Mouse (Mus musculus) left cerebral cortex, postnatal 14 days (tissue): ENCODE results near the gene Itga3. TPM values are rescaled to one million over a fixed set of nuclear protein-coding genes. Genes with fewer than 3 reads are reported as not detected.
"Not testable (repeated sequence)": the region's sequence is repeated elsewhere in the genome, so short reads cannot be mapped to it uniquely, and the experiment has no call there.

Experiments used
- DNase-seq, 2 experiments: peaks; one replicate each; pipeline ENCODE4 v3.0.0; 2021 to 2022; ENCODE audit warnings: low spot score in 2 of 2, mixed read lengths in 1 of 2
- intact Hi-C: fragments of 180-260 bp; cut with DNase I; formaldehyde crosslinking; loops from one replicate; pipeline ENCODE4 v1.15.1; 2025
- total RNA-seq, 2 experiments: library from RNA; stranded (reverse); gene quantifications; 2 replicates each; pipeline ENCODE4 v1.2.3; 2021

The Itga3 gene
- total RNA-seq, 2 experiments from 2014 or later, result 12.2 to 15.5 TPM

GRCm38 (mm10) chr11:95011416-95011815 lies 65.2 kb downstream of the Itga3 start:
- intact Hi-C loops, result no loop called here
- DNase-seq, result no peak

- intact Hi-C loops, result not testable (repeated sequence)
Observed at GRCm38 (mm10) chr11:95010841-95011403, 65.7 kb downstream of the Itga3 start.

DNA sequence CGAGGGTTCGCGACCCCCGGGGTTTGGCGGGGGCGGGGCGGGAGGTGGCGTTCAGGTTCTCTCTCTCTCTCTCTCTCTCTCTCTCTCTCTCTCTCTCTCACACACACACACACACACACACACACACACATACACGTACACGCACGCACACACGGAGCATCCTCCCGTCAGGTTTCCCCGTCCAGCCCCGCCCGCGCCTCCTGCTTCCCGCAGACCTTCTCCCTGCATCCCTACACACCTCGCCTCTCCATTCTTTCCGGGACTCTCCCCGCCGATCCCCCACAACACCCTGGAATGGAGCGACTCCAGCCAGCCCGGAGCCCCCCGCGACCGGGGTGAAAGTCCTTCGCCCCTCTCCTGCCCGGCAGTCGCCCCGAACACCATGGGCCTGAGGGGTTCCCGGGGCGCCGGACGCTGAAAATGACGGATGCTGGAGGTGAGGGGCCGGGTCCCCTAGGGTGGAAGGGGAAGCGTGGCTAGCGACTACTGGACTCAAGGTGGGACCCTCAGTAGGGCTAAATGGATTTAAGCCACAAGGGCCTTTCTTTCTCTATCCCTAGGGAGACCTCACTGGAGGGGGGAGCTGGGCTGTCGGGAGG lies 66.4 kb downstream of the Itga3 start:
- DNase-seq, result peak; percentile 66 to 69
- intact Hi-C loops, result no loop called here

More at GRCm38 (mm10) chr11:95010841-95011403, 65.7 kb downstream of the Itga3 start:
- not testable (repeated sequence) for DNase-seq

GRCm38 (mm10) chr11:95009629-95010014 lies 67.0 kb downstream of the Itga3 start, which contains the start of gene Samd14:
Gene Samd14, plus strand, starts transcription at chr11:95009879.
- DNase-seq, result peak; percentile 74 to 81
- intact Hi-C loops, result no loop called here

DNA sequence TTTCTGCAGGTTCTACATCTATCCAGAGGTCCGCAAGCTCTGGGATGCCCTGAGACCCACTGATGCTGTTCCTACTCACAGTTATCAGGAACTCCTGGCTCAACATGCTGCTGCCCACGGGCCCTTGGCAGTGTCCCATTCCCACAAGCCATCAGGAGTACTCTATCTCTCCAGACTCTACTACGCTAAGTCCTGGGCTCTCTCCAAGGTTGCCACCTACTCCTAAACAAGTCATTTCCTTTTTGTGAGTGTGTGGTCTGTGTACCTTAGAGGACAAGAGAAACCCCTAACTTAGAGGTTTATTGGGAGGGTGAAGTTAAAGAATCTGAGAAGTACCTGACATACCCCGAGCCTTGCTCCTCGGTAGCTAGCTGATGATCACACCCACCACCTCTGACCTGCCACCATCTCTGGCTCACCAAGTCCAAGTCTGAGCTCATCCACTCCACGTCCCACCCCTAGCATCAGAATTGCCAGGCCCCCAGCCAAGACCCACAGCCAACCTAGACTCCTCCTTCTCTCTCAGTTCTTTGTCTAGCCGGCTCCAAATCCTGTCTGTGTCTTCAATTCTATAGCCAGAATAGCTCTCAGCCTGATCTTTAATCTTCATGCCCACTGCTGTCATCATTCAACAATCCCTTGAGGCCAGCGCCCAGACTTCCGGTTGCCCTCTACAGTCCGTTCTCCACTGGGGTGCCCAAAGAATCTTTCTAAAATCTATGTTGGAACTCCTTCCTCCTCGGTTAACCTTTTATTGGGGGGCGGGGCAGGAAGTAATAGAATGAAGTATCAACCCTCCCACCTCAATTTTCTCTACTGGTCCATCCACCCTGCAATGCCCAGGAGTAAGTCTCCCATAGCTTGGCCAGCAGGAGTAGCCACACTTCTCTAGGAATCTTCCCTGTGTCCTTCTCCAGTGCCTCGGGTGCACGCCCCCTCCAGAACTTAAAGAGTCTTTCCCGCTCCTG lies 67.7 kb downstream of the Itga3 start:
- DNase-seq, result no peak
- intact Hi-C loops, result no loop called here

DNA sequence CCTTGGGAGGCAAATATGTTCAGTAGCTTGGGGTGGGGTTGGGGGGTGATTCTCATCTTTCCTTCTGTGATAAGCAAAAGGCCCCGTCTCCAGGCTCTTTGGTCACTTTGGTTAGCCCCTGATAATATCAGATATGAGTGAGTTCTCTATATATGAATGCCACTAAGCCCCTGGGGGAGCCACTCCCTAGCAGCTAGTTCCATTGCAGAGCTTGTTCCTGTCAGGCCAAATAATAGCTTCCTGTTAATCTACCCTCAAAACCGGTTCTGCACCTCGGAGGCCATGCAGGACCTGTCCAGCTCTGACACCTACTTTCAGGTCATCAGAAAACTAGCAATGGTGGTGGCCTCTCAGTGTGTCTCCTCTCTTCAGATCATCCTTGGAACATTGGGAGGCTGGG lies 69.2 kb downstream of the Itga3 start:
- intact Hi-C loops, result no loop called here
- no peak for DNase-seq

DNA sequence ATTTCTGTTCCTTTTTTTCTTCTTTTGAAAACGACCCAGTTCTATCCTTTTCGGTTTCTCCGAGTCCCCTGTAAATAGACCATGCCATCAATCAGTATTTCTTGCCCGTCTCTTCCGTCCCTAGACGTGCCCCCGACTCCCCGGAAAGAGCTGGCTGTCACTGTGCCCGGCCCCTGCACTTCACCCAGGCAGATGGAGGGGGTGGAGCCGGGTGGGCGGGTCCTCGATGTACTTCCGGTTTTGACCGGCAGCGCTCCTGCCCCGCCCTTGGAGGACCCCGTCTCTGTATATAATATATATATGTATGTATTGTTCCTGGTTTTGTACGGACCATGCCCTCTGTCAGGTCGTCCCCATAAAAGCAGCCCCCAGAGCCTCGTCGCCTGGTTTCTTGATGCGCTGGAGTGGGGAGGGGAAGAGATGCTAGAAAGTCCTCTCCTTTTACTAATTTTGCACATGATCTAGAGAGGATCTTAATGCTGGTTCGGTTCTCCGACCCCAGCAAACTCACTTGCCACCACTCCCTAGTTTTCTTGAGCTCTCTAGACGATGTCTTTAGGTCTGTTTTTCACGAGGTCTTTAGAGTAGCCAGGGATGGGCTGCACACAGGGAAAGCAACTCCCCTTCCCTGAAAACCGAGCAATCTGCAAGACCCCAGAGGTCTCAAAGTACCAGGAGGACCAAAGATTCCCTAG lies 69.9 kb downstream of the Itga3 start:
- intact Hi-C loops, result no loop called here
- DNase-seq, result peak in 1 of 2 experiments; percentile 78

DNA sequence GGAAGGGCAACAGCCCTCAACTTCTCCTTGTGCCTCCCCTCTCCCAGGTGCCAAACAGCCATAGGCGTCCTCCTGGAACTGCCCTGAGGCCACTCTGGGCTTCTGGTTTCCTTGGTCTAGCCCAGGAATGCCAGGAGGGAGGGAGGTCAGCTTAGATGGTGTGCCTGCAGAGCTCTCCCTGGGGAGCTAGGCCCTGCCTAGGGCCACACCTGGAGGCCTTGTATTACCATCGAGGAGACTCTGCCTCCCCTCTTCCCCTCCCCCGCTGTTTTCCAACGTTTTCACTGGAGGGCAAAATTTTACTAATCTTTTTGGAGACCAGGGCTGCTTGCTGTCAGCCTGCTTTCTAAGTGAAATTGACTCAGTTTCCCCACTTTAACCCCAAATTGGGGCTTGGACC lies 70.6 kb downstream of the Itga3 start:
- intact Hi-C loops, result no loop called here
- no peak for DNase-seq

DNA sequence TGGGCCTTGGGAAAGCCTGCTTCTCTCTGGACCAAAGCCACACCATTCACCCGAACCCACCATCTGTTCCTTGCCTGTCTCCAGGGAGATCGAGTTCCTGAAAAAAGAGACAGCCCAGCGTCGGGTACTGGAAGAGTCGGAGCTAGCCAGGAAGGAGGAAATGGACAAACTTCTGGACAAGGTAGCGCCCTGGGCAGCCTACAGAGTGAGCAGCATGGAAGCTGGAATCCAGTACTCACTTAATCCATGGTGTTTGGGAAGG lies 71.7 kb downstream of the Itga3 start:
- intact Hi-C loops, result no loop called here
- no peak for DNase-seq

DNA sequence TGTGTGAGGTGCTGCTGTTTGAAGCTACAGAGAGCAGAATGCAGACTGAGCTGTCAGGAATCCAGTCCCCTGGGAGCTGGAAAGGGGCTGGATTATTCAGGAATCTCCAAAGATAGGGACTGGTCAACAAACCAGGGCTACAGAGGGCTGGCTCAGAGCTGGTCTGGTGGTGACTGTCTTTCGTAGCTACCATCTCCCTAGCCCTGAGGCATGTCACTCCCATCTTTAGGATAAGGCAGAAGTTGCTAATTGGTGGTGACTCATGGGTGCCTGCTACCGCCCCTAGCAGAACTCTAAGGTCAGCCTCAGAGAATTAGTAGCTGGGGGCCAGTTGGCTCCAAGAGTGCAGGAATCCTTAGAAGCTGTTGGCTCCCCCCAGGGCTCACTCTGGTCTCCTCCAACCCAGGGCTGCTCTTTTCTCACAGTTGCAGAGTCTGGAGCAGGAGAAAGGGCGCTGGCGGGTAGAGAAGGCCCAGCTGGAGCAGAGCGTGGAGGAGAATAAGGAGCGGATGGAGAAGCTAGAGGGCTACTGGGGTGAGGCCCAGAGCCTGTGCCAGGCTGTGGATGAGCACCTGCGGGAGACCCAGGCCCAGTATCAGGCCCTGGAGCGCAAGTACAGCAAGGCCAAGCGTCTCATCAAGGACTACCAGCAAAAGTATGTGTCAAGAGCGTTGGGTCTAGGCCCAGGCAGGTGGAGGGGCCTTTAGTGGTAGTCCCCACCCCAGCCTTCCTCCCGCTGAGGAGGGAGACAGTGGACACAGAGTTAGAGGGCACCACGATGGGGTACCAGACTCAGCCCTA lies 72.3 kb downstream of the Itga3 start:
- intact Hi-C loops, result no loop called here
- no peak for DNase-seq

DNA sequence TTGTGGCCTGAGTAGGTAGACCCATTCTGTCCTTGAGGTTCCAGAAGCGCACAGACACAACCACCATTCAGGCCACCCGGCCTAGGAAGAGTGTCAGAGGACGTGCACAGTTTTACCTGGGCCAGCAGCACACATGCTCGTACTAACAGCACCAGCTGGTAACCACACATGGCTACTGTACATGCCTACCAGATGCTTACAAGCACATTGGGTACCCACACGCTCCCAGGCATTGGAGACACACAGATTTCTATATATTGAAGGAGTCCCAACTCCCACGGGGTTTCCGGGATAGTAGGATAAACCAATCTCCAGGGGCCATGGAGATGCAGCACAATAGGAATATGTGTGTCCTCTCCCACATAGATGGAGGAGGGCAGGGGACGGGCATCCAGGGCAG lies 73.9 kb downstream of the Itga3 start:
- peak in 1 of 2 experiments; percentile 75 for DNase-seq
- intact Hi-C loops, result no loop called here

DNA sequence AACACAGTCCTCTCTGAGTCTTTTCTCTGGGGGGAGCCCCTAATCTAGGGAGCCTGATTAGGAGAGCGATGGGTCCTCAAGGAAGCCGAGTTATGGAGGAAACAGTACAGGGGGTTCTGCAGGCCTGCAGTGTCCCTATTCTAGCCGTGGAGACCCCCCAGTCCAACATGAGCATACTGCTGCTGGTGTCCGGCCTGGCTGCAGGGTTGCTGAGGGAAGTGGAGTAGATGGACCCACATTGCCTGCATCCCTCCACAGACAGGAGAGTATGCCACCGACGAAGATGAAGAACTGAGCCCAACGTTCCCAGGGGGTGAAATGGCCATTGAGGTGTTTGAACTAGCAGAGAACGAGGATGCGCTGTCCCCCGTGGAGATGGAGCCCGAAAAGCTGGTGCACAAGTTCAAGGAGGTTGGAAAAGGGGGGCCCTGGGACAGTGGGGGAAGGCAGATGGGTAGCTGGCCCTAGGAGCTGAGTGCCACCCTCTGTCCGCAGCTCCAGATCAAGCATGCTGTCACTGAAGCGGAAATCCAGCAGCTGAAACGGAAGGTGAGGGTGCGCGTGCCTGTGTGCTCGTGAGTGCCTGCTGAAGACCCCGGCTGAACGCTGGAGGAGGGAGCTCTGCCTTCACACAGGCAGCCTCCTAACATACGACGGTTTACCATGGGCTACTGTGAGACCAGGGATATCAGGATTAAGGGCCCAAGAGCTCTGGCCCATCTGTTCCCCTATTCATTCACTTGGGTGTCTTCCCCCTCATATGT lies 74.8 kb downstream of the Itga3 start:
- intact Hi-C loops, result loop anchor here (2.0 kb wide), 1 partner anchor 23 kb away; no protein-coding TSS in a partner anchor

GRCm38 (mm10) chr11:95001058-95001457 lies 75.5 kb downstream of the Itga3 start:
- peak; percentile 72 to 76 for DNase-seq
- intact Hi-C loops, result loop anchor here (2.0 kb wide), 1 partner anchor 22 kb away; no protein-coding TSS in a partner anchor

More for the DNA sequence above, 74.8 kb downstream of the Itga3 start:
- no peak for DNase-seq

GRCm38 (mm10) chr11:95000548-95000947 lies 76.1 kb downstream of the Itga3 start:
- intact Hi-C loops, result loop anchor here (2.0 kb wide), 1 partner anchor 22 kb away; no protein-coding TSS in a partner anchor
- DNase-seq, result no peak

DNA sequence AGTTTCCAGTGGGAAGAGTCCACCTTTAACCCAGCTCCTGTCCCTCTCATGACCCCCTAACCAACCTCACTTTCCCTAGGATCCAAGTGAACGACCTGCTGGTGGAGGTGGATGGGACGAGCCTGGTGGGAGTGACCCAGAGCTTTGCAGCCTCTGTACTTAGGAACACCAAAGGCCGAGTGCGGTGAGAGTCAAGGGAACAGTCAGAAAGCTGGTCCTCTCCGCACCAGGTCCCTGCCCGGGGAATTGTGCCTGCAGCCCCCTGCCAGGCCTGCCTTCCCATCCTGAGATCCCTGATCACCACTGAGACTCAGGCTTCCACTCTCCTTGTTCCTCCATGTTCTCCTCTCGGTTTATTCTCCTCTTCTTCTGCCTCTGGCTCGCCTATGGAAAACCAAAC lies 76.5 kb downstream of the Itga3 start:
- DNase-seq, result no peak
- intact Hi-C loops, result loop anchor here (2.0 kb wide), 1 partner anchor 21 kb away; no protein-coding TSS in a partner anchor

DNA sequence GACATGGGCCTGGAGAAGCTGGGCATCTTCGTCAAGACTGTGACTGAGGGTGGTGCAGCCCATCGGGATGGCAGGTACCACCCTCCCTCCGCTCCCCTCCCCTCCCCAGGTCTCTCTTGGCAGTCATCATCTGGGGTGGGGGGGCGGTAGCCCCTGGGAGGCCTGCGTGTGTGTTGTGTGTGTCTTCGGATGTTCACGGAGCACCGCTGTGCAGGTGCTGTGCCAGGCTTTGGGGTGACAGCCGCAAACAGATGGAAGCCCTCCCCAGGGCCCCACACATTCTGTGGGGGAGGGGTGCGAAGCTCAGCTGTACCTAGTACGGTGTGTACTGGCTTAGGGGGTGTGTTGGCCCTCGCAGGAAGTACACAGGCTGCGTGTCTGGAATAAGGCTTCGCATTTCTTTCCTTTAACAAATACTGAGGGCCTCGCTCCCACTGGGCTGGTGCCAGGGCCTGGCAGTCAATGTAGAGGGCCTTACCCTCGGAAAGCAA lies 78.5 kb downstream of the Itga3 start:
- intact Hi-C loops, result no loop called here
- DNase-seq, result peak; percentile 62 to 65

GRCm38 (mm10) chr11:94997596-94997995 lies 79.0 kb downstream of the Itga3 start:
- intact Hi-C loops, result no loop called here
- DNase-seq, result no peak

DNA sequence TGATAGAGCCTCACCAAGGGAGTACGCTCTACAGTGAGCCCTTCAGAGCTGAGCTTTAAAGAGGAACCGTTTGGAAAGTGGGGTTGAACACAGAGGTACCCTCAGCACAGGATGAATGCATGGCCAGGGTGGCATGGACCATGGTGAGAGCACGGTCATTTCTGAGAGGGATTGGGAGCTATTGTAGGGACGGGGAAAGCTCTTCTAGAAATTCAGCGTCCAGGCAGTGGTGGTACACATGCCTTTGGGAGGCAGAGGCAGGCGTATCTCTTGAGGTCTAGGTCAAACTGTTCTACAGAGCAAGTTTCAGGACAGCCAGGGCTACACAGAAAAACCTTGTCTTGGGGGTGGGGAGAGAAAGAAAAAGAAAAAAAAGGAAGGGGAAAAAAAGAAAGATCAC lies 79.6 kb downstream of the Itga3 start:
- intact Hi-C loops, result no loop called here
- DNase-seq, result no peak
